Mouse (Mus musculus): ENCODE measurements around the gene Eif4a2. TPM values are rescaled to one million over a fixed set of nuclear protein-coding genes. Genes with fewer than 3 reads are reported as not detected.

Eif4a2 gene
- polyA plus RNA-seq, 1 experiment: 5.3 TPM

GRCm38 (mm10) chr16:23108943-23109342 is 1.7 kb downstream of the Eif4a2 start:
- peak overlapping the region; percentile 99 for H3K4me3 ChIP-seq (replicated peaks)
- no peaks in the 10 kb centered on the region for H3K27me3 ChIP-seq (replicated peaks)
- no peak for TF ChIP-seq FLI1 (IDR thresholded peaks at IDR 0.05; ENCODE audit: low read length)
- no peak for TF ChIP-seq GATA1 (IDR thresholded peaks at IDR 0.05; ENCODE audit: borderline replicate concordance, low read length)
- no peaks in the 10 kb centered on the region for H3K9me3 ChIP-seq
- peaks cover 45% of the 10 kb centered on the region for H3K36me3 ChIP-seq (replicated peaks; ENCODE audit: low read length)
- peaks cover 41% of the 10 kb centered on the region for H3K4me1 ChIP-seq

GRCm38 (mm10) chr16:23109350-23110280 is 2.4 kb downstream of the Eif4a2 start:
- Histone ChIP-seq H3K4me3 (replicated peaks) (peak overlapping the region; percentile 99), H3K36me3 (replicated peaks; ENCODE audit: low read length) (peaks cover 51% of the 10 kb centered on the region), H3K9me3 (no peaks in the 10 kb centered on the region), H3K4me1 (peaks cover 36% of the 10 kb centered on the region), H3K27me3 (replicated peaks) (no peaks in the 10 kb centered on the region)
- TF ChIP-seq GATA1 (IDR thresholded peaks at IDR 0.05; ENCODE audit: borderline replicate concordance, low read length): no peak
- TF ChIP-seq FLI1 (IDR thresholded peaks at IDR 0.05; ENCODE audit: low read length): no peak

- TF ChIP-seq GATA1 (IDR thresholded peaks at IDR 0.05; ENCODE audit: borderline replicate concordance, low read length) (no peak), FLI1 (IDR thresholded peaks at IDR 0.05; ENCODE audit: low read length) (no peak)
Observed at GRCm38 (mm10) chr16:23112348-23112747, 5.1 kb downstream of the Eif4a2 start.

GRCm38 (mm10) chr16:23112861-23113435 is 5.7 kb downstream of the Eif4a2 start:
- TF ChIP-seq GATA1 (IDR thresholded peaks at IDR 0.05; ENCODE audit: borderline replicate concordance, low read length) (no peak), FLI1 (IDR thresholded peaks at IDR 0.05; ENCODE audit: low read length) (no peak)
- Histone ChIP-seq H3K4me1 (peaks cover 20% of the 10 kb centered on the region), H3K36me3 (replicated peaks; ENCODE audit: low read length) (peaks cover 81% of the 10 kb centered on the region), H3K27me3 (replicated peaks) (no peaks in the 10 kb centered on the region), H3K9me3 (no peaks in the 10 kb centered on the region), H3K4me3 (replicated peaks) (no peak overlapping the region)

More at GRCm38 (mm10) chr16:23112348-23112747, 5.1 kb downstream of the Eif4a2 start:
- Histone ChIP-seq H3K9me3 (no peaks in the 10 kb centered on the region), H3K4me1 (peaks cover 20% of the 10 kb centered on the region), H3K36me3 (replicated peaks; ENCODE audit: low read length) (peaks cover 75% of the 10 kb centered on the region), H3K4me3 (replicated peaks) (no peak overlapping the region), H3K27me3 (replicated peaks) (no peaks in the 10 kb centered on the region)

- H3K27me3 ChIP-seq (replicated peaks): no peaks in the 10 kb centered on the region
- H3K4me3 ChIP-seq (replicated peaks): no peak overlapping the region
- no peak for TF ChIP-seq FLI1 (IDR thresholded peaks at IDR 0.05; ENCODE audit: low read length)
- no peak for TF ChIP-seq GATA1 (IDR thresholded peaks at IDR 0.05; ENCODE audit: borderline replicate concordance, low read length)
- peaks cover 19% of the 10 kb centered on the region for H3K4me1 ChIP-seq
- H3K36me3 ChIP-seq (replicated peaks; ENCODE audit: low read length): peaks cover 84% of the 10 kb centered on the region
- no peaks in the 10 kb centered on the region for H3K9me3 ChIP-seq
Observed at GRCm38 (mm10) chr16:23113903-23114302, 6.7 kb downstream of the Eif4a2 start.

- H3K4me1 ChIP-seq: peaks cover 13% of the 10 kb centered on the region
- peaks cover 84% of the 10 kb centered on the region for H3K36me3 ChIP-seq (replicated peaks; ENCODE audit: low read length)
- TF ChIP-seq FLI1 (IDR thresholded peaks at IDR 0.05; ENCODE audit: low read length) (no peak), GATA1 (IDR thresholded peaks at IDR 0.05; ENCODE audit: borderline replicate concordance, low read length) (no peak)
- no peaks in the 10 kb centered on the region for H3K9me3 ChIP-seq
- no peaks in the 10 kb centered on the region for H3K27me3 ChIP-seq (replicated peaks)
- H3K4me3 ChIP-seq (replicated peaks): no peak overlapping the region
Observed at GRCm38 (mm10) chr16:23114339-23115171, 7.3 kb downstream of the Eif4a2 start.

- H3K36me3 ChIP-seq (replicated peaks; ENCODE audit: low read length): peaks cover 84% of the 10 kb centered on the region
- peaks cover 5% of the 10 kb centered on the region; the same call in 1 of the 2 replicates for H3K4me1 ChIP-seq
- no peaks in the 10 kb centered on the region for H3K9me3 ChIP-seq
- no peak overlapping the region for H3K4me3 ChIP-seq (replicated peaks)
- no peaks in the 10 kb centered on the region for H3K27me3 ChIP-seq (replicated peaks)
- no peak for TF ChIP-seq FLI1 (IDR thresholded peaks at IDR 0.05; ENCODE audit: low read length)
- TF ChIP-seq GATA1 (IDR thresholded peaks at IDR 0.05; ENCODE audit: borderline replicate concordance, low read length): no peak
Observed at GRCm38 (mm10) chr16:23115486-23115885, 8.2 kb downstream of the Eif4a2 start.

- peaks cover 86% of the 10 kb centered on the region for H3K36me3 ChIP-seq (replicated peaks; ENCODE audit: low read length)
- H3K4me1 ChIP-seq: no peaks in the 10 kb centered on the region
- TF ChIP-seq FLI1 (IDR thresholded peaks at IDR 0.05; ENCODE audit: low read length) (no peak), GATA1 (IDR thresholded peaks at IDR 0.05; ENCODE audit: borderline replicate concordance, low read length) (no peak)
- no peaks in the 10 kb centered on the region for H3K9me3 ChIP-seq
- H3K4me3 ChIP-seq (replicated peaks): no peak overlapping the region
- H3K27me3 ChIP-seq (replicated peaks): no peaks in the 10 kb centered on the region
Observed at GRCm38 (mm10) chr16:23117173-23117572, 9.9 kb downstream of the Eif4a2 start.

GRCm38 (mm10) chr16:23122446-23122845 is 15.2 kb downstream of the Eif4a2 start:
- H3K9me3 ChIP-seq: no peaks in the 10 kb centered on the region
- H3K36me3 ChIP-seq (replicated peaks; ENCODE audit: low read length): peaks cover 69% of the 10 kb centered on the region
- H3K4me1 ChIP-seq: peaks cover 14% of the 10 kb centered on the region
- TF ChIP-seq FLI1 (IDR thresholded peaks at IDR 0.05; ENCODE audit: low read length): no peak
- TF ChIP-seq GATA1 (IDR thresholded peaks at IDR 0.05; ENCODE audit: borderline replicate concordance, low read length): no peak
- H3K27me3 ChIP-seq (replicated peaks): no peaks in the 10 kb centered on the region
- H3K4me3 ChIP-seq (replicated peaks): no peak overlapping the region
